Mouse (Mus musculus) spleen, adult 2 months (tissue): ENCODE measurements around the gene Phf12.

ENCODE experiments used
- CTCF ChIP-seq: fragments of 200-500 bp; IDR thresholded peaks from 2 replicates; pipeline ENCODE4 v1.5.1; 2011; ENCODE audit warnings: mild to moderate bottlenecking, inconsistent platforms; ENCODE audit not compliant: insufficient read depth, insufficient read length, insufficient replicate concordance; ENCODE audit errors: extremely low read depth
- POLR2A ChIP-seq: fragments of 200-500 bp; IDR thresholded peaks from 2 replicates; pipeline ENCODE4 v1.6.1; 2011; ENCODE audit warnings: low read depth, low read length, inconsistent platforms

DNA sequence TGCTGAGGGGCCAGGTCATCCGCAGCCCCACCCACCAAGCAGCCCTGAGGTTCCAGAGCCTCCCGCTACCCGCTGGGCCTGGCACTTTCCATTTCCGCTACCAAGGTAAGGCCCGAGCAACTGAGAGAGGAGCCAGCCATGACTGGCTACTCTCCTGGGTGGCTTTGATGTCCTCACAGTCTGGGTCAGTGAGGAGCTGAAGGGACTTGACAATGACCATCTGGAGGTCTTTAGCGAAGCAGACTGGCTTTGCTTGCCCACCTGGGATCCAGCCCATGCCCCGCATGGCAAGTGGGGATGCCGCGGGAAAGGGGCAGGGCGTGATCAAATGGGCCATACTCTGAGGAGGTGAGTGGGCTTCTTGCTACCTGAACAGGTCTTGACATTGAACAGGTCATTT is 19.6 kb upstream of the Phf12 start:
- no peak for TF ChIP-seq POLR2A
- TF ChIP-seq CTCF, result no peak
